Mouse (Mus musculus): ENCODE data around the gene Dyrk1a.

Gene Dyrk1a

DNA sequence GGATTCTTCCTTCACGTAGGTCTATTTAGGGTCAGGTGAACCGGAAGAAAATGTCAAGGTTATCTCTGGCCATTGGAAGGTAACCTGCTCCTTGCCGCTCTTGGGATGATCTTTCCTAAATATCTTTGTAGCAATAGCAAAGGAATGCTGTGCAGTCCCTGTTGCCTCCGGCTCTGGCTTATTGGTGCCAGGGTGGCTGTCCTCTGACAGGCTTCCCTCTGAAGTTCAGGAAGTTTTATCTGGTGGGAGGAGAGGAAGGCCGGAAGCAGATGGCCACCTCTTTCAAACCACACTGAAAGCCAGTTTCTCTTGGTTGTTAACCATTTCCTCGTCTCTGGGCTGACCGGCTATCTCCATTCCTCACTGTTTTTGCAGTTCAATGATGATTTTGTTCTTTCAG, 10.5 kb upstream of the Dyrk1a start:
- no peak for DNase-seq (ENCODE audit: low read depth, low spot score)

DNA sequence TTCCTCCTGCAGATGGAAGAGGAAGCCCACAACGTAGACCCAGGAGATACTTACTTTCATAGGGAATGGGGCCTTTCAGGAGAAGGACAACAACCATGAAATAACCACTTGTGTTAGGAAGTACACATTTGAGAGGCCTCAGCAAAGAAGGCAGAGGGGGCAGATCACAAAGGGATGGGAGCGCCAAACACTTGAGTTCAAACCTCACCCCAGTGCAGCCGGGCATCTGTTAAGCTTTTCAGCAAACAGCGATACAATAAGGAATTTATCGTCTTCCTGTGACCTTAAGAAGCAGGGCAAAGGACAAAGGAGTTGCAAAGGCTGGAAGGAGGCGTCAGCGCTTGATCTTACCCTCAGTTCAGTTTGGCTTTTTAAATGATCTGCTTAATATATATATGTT, 10.0 kb upstream of the Dyrk1a start:
- DNase-seq (ENCODE audit: low read depth, low spot score): no peak

DNA sequence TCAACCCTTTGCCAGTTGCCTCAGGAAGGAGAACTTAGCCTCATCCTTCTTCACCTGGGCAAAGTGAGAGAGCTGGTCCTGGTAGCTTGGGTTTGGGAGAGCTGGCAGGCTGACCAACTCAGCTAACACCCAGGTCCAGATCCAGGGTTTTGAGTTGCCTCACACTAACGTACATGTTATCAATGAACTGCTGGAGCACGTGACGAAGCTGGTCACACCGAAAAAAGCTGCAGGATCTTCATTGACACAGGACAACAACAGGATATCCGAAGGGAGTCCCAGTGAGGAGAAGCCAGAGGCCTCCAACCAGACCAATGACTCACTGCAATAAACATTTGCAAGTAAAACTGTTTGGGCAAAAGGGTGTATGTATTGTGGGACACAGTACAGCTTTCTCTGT, 9.2 kb upstream of the Dyrk1a start:
- no peak for DNase-seq (ENCODE audit: low read depth, low spot score)

DNA sequence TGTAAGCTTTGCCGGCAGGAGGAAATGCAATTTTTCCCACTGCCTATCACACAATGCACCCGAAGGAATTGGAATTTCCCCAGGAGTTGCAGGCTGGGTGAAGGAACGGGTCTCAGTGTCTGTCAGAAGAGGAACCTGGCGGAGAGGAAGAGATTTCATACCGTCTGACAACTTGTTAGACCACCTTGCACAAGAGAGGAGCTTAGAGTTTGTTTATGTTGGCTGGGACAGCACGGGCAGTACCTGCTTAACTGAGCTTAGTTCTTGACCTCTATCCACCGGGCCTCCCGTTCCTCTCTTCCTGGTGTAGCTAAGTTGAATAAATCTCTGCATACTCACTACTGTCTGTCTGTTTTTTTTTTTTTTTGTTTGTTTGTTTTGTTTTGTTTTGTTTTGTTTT, 3.7 kb upstream of the Dyrk1a start:
- no peak for DNase-seq (ENCODE audit: low read depth, low spot score)

DNA sequence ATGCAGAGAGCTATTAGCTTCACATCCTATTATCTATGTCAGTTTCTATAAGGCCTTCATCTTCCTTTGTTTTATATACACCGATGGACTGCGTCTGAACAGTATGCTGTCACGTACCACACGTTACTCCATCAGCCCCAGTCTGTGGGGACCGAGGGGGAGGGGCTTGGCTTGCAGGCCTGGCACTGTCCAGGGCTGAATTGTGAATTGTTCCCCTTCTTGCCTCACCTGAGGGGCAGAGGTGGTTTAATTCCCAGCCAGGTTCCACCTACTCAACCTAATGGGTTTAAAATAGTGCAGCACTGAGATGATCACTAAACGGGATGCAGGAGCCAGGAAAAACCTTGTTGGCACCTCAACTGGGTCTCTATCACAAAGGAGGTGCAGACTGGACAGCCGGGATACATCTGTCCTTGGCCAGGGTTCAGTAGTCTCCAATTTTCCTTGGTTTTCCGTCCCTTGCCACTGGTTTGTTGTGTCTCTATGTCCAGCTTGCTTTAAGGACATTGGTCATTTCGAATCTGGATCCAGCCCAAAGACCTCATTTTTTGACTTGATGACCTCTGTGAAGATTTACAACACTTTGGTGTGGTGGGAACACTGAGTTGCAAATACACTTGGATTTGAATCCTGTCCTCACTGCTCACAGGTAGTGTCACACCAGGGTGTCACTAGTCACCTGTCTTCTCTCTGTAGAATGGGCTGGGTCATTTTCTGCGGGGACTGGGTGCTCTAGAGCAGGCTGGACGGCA, 2.8 kb upstream of the Dyrk1a start:
- no peak for DNase-seq (ENCODE audit: low read depth, low spot score)

DNA sequence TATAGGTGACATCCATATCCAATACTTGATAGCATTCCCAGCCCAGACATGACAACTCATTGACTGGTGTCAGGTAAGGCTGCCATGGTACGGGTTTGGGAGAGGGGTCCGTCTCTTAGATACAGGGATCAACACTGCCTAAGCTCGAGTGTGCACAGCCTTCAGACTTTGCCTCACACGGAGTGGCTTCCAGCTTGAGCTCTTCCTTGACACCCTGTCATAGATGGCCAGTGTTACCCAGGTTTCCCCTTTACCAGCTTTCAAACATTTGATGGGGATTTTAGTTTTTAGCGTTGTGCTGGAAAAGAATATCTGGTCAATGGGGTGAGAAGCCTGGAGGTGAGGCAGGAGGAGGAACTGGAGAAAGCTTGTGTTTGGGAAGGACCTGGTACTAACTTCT, 2.1 kb upstream of the Dyrk1a start:
- DNase-seq (ENCODE audit: low read depth, low spot score): no peak

DNA sequence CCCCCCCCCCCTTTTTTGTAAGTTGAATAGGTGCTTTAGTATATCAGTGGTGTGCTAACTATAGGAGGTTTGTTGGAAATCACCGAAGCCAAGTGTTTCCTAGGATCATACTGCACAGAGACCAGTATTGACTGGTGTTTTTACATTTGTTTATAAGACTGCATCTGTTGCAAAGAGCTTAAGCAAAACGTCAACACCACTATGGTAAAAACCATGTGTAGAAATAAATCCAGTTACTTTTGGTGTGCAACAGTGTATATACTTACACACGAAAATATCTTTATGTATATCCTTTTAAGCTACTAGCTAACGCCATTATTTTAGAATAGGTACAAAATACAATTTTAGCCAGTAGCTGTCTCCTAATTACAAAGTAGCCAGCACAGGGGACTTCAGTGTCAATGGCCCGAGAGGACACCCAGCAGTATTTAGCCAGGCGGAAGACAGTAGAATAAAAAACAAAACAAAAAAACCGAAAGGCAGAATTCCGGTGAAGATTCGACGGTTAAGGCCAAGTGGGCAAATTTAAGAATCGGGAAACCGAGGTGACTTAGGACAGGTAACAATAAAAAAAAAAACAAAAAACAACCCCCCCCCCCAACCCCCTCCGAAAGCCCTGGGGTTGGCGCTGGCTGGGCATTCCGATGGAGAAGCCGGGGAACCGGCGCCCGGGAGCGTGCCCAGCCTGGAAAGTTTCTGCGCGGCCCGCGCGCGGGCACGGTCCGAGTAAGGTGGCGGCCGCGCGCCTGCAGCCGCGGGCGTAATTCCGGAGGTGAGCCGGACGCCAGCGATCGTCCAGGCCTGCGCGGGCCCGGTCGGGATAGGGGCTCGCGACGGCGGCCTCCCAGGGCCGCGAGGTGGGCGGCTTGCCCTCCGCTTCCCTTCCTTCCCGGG, 1.2 kb upstream of the Dyrk1a start:
- no peak for DNase-seq (ENCODE audit: low read depth, low spot score)

DNA sequence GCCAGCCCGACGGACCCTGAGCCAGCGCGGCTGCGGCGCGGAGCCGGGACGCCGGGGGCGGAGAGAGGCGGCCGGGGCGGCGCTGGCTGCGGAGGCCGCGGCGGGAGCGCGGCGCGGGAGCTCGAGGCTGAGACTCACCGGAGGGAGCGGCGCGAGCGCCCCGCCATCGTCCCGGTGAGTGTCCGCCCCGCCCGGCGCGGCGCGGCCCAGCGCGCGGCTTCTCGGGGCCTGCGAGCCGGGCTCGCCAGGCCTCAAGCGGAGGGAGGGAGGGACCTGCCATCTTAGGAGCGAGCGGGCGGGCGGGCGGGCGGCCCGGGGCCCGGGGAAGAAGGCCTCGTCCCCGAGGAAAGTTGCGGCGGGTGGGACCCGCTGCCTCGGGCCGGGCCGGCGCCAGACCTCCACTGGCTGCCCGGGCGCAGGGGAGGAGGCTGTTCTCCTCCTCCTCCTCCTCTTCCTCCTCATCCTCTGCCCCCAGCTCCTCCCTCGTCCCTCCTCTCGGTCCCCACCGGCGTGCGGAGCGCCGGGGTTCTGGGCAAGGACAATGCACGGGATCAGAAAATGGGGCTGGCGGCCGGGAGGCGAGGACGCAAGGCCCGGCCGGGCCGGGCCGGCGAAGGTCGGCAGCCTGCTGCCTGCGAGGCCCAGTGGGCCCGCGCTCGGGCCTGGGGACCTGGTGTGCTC, 691 bp downstream of the Dyrk1a start:
- DNase-seq (ENCODE audit: low read depth, low spot score): no peak

DNA sequence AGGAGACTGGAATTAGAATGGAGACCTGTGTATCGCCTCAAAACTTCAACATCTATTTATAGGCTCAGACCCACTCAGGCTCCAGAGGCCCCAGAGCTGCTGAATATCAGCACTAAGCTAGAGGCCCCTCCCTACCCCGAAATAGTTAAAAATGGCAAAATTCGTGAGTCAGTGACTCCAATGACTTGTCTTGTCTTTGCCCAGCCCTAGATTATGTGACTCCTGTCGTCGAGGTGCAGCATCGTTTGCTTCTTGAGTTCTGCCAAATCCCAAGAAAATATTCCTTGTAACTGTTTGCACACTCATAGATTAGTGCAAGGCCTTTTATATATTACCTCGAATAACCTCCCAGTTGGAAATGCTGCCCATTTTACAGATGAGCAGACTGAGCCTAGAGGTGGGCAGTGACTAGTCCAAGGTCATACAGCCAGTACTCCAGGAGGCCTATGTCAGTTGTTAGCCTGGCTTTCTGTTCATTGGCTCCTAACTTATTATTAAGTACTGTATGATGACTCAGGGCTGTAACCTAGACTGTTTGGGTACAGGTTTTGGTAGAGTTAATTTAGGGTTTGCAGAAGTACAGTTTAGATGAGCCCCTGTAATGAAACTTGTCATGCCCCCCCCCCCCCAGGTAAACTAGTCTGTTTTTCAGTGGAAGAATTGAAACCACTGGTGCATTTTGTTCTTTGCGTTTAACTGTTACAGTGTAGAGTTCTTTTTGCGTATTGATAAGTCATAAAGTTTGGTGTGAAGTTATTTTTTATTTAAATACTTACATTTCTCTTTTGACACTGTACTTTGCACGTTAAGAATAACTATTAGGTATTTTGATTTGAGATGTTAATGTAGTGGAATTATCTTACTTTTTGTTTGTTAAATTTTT, 1.5 kb downstream of the Dyrk1a start:
- no peak for DNase-seq (ENCODE audit: low read depth, low spot score)

DNA sequence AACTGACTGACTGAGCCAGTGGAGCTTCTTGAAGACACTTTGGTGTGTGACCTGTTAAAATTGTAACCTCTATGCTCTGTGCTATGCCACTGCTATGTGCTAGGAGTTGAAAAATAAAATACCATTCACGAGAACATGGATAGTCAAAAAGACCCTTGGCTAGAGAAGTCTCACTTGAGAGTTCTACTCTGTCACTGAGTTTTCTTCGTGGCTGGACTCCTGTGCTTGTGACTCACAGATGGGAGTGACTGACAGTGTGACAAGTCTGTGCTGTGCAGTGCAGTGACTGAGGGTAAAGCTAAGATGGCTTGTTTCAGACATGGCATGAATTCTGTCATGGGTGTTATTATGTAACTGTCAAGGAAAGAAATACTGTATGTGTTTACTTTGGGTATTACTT, 2.6 kb downstream of the Dyrk1a start:
- DNase-seq (ENCODE audit: low read depth, low spot score): no peak

DNA sequence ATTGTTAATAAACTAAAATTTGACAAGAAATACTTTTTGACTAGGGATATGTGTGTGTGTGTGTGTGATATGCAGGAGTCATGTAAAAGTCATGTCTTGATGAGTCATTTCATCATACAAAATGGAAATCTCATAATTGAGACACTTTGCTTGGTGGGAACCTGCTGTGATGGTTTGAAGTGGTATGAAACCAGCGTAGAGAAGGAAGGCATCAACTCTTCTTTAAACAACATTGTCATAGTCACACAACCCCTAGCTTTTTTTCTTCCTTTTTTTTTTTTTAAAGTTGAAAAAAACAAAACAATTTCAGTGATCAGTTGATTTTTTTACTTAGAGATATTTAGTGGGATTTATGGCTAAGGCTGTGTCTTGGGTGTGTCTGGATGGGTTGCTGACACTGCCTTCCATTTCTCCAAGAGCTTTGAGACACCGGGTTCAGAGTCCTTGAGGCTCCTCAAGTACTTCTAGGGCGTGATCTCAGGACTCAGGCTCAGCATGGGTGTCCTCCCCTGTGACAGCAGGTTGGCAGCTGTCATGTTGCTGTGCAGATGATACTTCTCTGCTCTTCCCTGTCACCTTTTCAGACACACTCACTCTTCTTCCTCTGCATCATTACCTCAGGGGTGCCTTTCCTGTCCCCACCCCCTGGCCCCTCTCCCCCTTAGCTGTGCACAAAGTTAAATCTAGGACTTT, 4.4 kb downstream of the Dyrk1a start:
- DNase-seq (ENCODE audit: low read depth, low spot score): no peak

DNA sequence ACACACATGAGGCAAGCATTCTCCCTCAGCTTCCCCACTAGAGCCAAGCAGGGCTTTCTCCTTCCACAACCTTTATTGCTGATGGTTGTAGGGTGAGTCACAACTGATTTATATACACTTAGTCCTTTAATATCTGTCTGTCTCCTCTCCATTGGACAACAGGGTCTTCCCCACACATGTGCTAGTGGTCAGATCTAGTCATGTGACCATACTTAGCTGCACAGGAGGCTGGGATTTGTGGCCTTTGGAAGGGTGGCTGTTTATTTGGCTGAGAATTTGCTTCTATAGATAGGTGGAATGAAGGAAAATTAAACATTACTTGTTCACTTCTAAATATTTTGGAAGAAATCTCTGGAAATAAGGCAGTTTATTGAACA, 4.9 kb downstream of the Dyrk1a start:
- DNase-seq (ENCODE audit: low read depth, low spot score): no peak

DNA sequence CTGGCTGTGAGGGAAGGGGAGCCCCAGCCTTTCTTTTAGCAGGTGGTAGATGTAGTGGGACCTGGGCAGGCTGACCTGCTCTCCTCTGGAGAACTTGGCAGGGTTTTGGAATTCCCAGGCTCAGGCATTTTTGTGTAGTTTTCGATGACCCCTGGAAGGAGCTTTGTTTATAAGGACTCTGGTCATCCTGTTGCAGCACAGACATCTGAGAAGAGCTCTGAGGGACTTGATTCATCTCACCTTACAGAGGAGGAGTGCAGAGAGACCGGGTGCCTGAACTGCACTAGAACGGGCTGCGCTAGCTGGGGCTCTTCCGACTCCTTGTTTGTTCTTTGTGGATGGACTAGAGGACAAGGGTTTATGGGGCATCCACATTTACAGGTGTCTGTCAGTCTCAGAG, 5.9 kb downstream of the Dyrk1a start:
- DNase-seq (ENCODE audit: low read depth, low spot score): no peak

DNA sequence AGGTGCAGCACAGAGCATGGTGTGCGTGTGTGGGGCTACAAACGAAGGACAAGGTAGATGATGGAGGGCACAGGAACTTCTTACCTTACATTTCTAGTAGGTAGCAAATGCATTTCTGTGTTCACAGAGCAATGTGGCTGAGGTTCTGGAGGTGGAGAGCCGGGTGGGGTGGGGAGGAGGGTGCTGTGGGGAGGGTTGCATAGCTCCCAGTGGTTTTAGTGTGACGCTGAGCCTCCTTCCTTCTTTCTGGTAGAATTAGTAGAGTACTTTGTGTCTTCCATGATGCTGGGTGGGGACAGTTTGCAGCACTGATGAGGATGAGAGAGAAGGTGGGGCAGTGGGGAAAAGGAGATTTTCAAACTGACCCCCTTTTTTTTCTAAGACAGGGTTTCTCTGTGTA, 9.5 kb downstream of the Dyrk1a start:
- DNase-seq (ENCODE audit: low read depth, low spot score): no peak

DNA sequence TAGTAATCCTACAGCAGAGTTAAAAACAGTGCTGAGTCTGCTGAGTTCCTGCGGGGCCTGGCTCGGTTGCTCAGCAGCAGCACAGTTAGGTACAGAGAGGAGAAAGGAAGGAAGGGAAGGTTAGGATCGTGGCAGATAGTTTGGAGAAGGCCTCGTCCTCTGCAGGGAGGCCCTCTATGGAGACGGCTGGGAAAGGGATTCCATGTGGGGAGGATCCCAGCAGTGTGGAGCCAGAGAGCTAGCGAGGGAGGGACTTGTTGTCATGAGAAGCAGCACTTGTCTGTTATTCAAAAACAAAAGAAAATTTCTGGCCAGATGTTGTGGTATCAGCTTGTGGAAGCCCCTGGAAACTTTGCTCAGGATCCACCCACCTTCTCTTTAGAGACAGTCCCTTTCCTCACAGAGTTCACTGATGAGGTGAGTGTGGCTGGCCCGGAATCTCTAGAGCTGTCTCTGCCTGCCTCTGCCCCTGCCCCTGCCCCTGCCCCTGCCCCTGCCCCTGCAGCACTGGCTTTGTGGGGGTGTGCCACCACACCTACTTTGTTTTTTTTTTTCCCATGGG, 11.1 kb downstream of the Dyrk1a start:
- no peak for DNase-seq (ENCODE audit: low read depth, low spot score)

DNA sequence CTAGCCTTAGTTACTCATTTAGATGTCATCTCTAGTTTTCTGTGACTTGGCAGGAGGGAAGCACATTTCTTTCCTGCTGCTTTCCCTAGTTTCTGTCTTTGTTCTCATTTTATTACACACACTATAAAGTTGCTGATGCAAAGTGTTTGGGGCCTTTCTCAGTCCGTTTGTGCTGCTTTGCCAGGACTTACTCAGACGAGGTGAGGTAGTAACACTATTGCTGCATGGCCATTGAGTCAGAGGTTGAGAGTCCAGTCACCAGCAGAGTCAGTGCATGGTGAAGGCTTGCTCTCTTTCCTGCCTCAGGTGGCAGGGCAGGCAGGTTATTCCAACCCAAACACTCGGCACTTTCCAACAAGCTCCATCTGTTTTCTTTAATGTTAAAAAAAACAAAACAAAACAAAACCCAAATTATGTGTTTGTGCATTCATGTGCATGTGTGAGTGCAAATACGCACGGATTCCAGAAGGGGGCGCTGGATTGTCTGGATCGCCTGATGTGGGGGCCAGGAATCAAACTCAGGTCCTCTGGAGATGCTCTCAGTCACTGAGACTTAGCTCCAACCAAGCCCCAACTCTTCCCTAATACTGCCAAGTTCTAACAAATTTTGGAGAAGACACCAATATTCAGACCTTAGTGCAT, 16.7 kb downstream of the Dyrk1a start:
- DNase-seq (ENCODE audit: low read depth, low spot score): no peak

DNA sequence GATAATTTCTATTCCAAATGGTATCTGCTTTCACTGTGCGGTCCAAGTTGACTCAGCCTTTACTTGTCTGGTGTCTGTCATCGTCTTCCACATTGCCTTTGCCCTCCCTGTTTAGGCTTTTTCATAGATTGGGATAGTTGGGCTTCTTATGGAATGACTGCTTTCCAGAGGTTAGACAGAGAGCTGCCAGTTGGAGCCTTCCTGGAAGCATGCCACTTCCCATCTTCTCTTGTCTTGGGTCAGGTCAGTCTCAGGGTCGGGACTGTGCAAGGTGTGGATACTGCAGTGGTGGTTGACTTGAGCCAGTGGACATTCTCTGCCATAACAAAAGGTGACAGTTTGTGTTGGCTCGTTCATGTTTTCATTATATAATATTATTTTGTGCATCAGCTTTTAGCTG, 17.7 kb downstream of the Dyrk1a start:
- no peak for DNase-seq (ENCODE audit: low read depth, low spot score)

DNA sequence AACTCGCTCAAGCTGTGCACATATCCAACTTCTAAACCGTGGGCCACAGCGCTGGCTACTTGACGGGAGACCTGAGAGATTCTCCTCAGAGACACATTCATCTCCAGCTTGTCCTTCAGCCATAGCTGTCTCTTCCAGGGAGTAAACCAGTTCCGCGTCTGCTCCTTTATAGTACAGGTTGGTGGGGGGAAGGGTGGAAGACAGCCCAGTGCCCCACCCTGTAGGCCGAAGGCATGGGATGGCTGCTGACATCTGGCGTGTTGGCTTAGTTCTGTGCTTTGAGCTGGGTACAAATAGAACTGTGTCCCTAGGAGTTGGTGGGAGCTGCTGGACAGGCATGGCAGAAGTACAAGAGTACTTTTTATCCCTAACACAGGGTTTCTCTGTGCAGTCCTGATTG, 18.4 kb downstream of the Dyrk1a start:
- no peak for DNase-seq (ENCODE audit: low read depth, low spot score)

DNA sequence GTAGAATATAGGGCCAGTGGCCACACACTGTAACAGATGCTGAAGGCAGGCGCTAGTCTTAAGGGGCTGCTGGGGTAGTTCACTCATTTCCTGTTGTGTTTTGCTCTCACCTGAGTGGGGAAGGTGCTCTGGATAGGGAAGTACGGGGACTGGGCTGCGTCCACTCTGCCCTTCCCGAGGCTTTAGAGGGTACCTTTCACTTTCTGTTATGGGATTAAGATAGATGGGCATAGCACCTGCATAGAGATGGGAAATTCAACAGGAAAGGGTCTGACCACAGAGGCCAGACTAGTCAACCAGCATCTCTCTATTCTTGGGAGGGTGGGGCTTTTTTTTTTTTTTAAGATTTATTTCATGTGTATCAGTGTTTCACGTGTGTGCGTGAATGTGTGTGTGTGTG, 19.2 kb downstream of the Dyrk1a start:
- no peak for DNase-seq (ENCODE audit: low read depth, low spot score)

DNA sequence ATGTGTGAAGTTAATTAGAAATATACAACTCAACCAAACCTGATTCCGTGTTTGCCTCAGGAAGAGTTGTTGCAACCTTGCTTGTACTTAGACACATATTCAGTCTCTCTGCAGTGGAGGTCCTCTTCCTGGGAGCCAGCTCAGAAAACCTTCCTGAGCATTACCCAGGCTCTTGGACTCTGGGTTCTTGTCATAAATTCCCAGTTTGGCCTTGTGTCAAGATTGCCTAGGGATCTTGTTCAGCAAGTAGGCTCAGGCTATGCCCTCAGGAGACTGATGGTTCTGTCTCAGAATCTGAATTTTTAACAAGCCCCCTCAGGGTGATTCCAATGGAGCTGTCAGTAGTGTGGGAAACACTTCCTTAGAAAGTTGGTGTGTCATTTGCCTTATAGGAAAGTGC, 19.8 kb downstream of the Dyrk1a start:
- no peak for DNase-seq (ENCODE audit: low read depth, low spot score)

Data from WW6 (cell line).